Mouse (Mus musculus): ENCODE data around the gene Tmem135. TPM values are rescaled to one million over a fixed set of nuclear protein-coding genes. Genes with fewer than 3 reads are reported as not detected.

Gene Tmem135
- polyA plus RNA-seq, 1 experiment, result not detected

- TF ChIP-seq CTCF (IDR thresholded peaks at IDR 0.05; ENCODE audit: insufficient read depth, low read depth, low read length), result no peak
- no peak for TF ChIP-seq POLR2A (IDR thresholded peaks at IDR 0.05; ENCODE audit: insufficient read depth, low read depth, low read length)
- no peak overlapping the region for H3K27ac ChIP-seq (ENCODE audit: insufficient read depth, low read depth, low read length)
- 80% methylated on average over 8 of the region's 8 CpGs for WGBS
- no peaks in the 10 kb centered on the region for H3K4me1 ChIP-seq (ENCODE audit: control insufficient read depth, insufficient read depth, low read length)
- no peak overlapping the region for H3K4me3 ChIP-seq (ENCODE audit: insufficient read depth, low read depth, low read length)
Measured at GRCm38 (mm10) chr7:89422650-89423049, 18.6 kb upstream of the Tmem135 start.

- Histone ChIP-seq H3K4me1 (ENCODE audit: control insufficient read depth, insufficient read depth, low read length) (no peaks in the 10 kb centered on the region), H3K27ac (ENCODE audit: insufficient read depth, low read depth, low read length) (no peak overlapping the region), H3K4me3 (ENCODE audit: insufficient read depth, low read depth, low read length) (no peak overlapping the region)
- 97% methylated on average over 5 of the region's 5 CpGs for WGBS
- no peak for TF ChIP-seq CTCF (IDR thresholded peaks at IDR 0.05; ENCODE audit: insufficient read depth, low read depth, low read length)
- no peak for TF ChIP-seq POLR2A (IDR thresholded peaks at IDR 0.05; ENCODE audit: insufficient read depth, low read depth, low read length)
Measured at GRCm38 (mm10) chr7:89421294-89421693, 17.3 kb upstream of the Tmem135 start.

- H3K27ac ChIP-seq (ENCODE audit: insufficient read depth, low read depth, low read length), result no peak overlapping the region
- no peaks in the 10 kb centered on the region for H3K4me1 ChIP-seq (ENCODE audit: control insufficient read depth, insufficient read depth, low read length)
- no peak overlapping the region for H3K4me3 ChIP-seq (ENCODE audit: insufficient read depth, low read depth, low read length)
- TF ChIP-seq CTCF (IDR thresholded peaks at IDR 0.05; ENCODE audit: insufficient read depth, low read depth, low read length), result no peak
- no peak for TF ChIP-seq POLR2A (IDR thresholded peaks at IDR 0.05; ENCODE audit: insufficient read depth, low read depth, low read length)
- WGBS, result 34% methylated on average over 3 of the region's 3 CpGs
Measured at GRCm38 (mm10) chr7:89418917-89419679, 15.1 kb upstream of the Tmem135 start.

- no peak for TF ChIP-seq POLR2A (IDR thresholded peaks at IDR 0.05; ENCODE audit: insufficient read depth, low read depth, low read length)
- TF ChIP-seq CTCF (IDR thresholded peaks at IDR 0.05; ENCODE audit: insufficient read depth, low read depth, low read length), result no peak
- Histone ChIP-seq H3K4me3 (ENCODE audit: insufficient read depth, low read depth, low read length) (no peak overlapping the region), H3K4me1 (ENCODE audit: control insufficient read depth, insufficient read depth, low read length) (no peaks in the 10 kb centered on the region), H3K27ac (ENCODE audit: insufficient read depth, low read depth, low read length) (no peak overlapping the region)
- 88% methylated on average over 8 of the region's 8 CpGs for WGBS
Measured at GRCm38 (mm10) chr7:89418127-89418653, 14.2 kb upstream of the Tmem135 start.

GRCm38 (mm10) chr7:89417707-89418106 is 13.7 kb upstream of the Tmem135 start:
- TF ChIP-seq POLR2A (IDR thresholded peaks at IDR 0.05; ENCODE audit: insufficient read depth, low read depth, low read length) (no peak), CTCF (IDR thresholded peaks at IDR 0.05; ENCODE audit: insufficient read depth, low read depth, low read length) (no peak)
- Histone ChIP-seq H3K27ac (ENCODE audit: insufficient read depth, low read depth, low read length) (no peak overlapping the region), H3K4me3 (ENCODE audit: insufficient read depth, low read depth, low read length) (no peak overlapping the region), H3K4me1 (ENCODE audit: control insufficient read depth, insufficient read depth, low read length) (no peaks in the 10 kb centered on the region)
- WGBS, result 94% methylated on average over 2 of the region's 2 CpGs

- Histone ChIP-seq H3K4me3 (ENCODE audit: insufficient read depth, low read depth, low read length) (no peak overlapping the region), H3K27ac (ENCODE audit: insufficient read depth, low read depth, low read length) (no peak overlapping the region), H3K4me1 (ENCODE audit: control insufficient read depth, insufficient read depth, low read length) (no peaks in the 10 kb centered on the region)
- TF ChIP-seq CTCF (IDR thresholded peaks at IDR 0.05; ENCODE audit: insufficient read depth, low read depth, low read length) (no peak), POLR2A (IDR thresholded peaks at IDR 0.05; ENCODE audit: insufficient read depth, low read depth, low read length) (no peak)
- WGBS, result 96% methylated on average over 4 of the region's 4 CpGs
Measured at GRCm38 (mm10) chr7:89416027-89416426, 12.0 kb upstream of the Tmem135 start.

- Histone ChIP-seq H3K4me1 (ENCODE audit: control insufficient read depth, insufficient read depth, low read length) (no peaks in the 10 kb centered on the region), H3K27ac (ENCODE audit: insufficient read depth, low read depth, low read length) (no peak overlapping the region), H3K4me3 (ENCODE audit: insufficient read depth, low read depth, low read length) (no peak overlapping the region)
- WGBS, result 90% methylated on average over 7 of the region's 7 CpGs
- TF ChIP-seq CTCF (IDR thresholded peaks at IDR 0.05; ENCODE audit: insufficient read depth, low read depth, low read length) (no peak), POLR2A (IDR thresholded peaks at IDR 0.05; ENCODE audit: insufficient read depth, low read depth, low read length) (no peak)
Measured at GRCm38 (mm10) chr7:89412094-89412493, 8.1 kb upstream of the Tmem135 start.

GRCm38 (mm10) chr7:89411346-89411745 is 7.3 kb upstream of the Tmem135 start:
- Histone ChIP-seq H3K4me3 (ENCODE audit: insufficient read depth, low read depth, low read length) (no peak overlapping the region), H3K27ac (ENCODE audit: insufficient read depth, low read depth, low read length) (no peak overlapping the region), H3K4me1 (ENCODE audit: control insufficient read depth, insufficient read depth, low read length) (no peaks in the 10 kb centered on the region)
- TF ChIP-seq CTCF (IDR thresholded peaks at IDR 0.05; ENCODE audit: insufficient read depth, low read depth, low read length) (no peak), POLR2A (IDR thresholded peaks at IDR 0.05; ENCODE audit: insufficient read depth, low read depth, low read length) (no peak)
- 90% methylated on average over 3 of the region's 3 CpGs for WGBS

GRCm38 (mm10) chr7:89410294-89410693 is 6.3 kb upstream of the Tmem135 start:
- H3K27ac ChIP-seq (ENCODE audit: insufficient read depth, low read depth, low read length), result no peak overlapping the region
- WGBS, result 92% methylated on average over 4 of the region's 4 CpGs
- H3K4me1 ChIP-seq (ENCODE audit: control insufficient read depth, insufficient read depth, low read length), result no peaks in the 10 kb centered on the region
- H3K4me3 ChIP-seq (ENCODE audit: insufficient read depth, low read depth, low read length), result no peak overlapping the region
- TF ChIP-seq POLR2A (IDR thresholded peaks at IDR 0.05; ENCODE audit: insufficient read depth, low read depth, low read length) (no peak), CTCF (IDR thresholded peaks at IDR 0.05; ENCODE audit: insufficient read depth, low read depth, low read length) (no peak)
